Mouse (Mus musculus) cerebellum, postnatal 4 days (tissue): ENCODE data around the gene Id2.

Experiments used
- DNase-seq, 2 experiments: peaks; one replicate each; pipeline ENCODE4 v3.0.0; 2022; ENCODE audit warnings: low spot score in 2 of 2, mixed read lengths in 1 of 2

Id2 gene

DNA sequence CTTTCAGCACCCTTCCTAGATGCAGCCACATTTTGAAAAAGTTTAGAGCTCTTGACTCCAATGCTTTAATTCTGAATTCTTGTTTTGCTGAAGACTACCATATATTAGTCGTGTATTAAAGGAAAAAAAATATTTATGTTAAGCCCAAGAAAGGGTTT, at the start of gene Id2:
Gene Id2 (minus strand): TSS at position 89 of the 158 bp plus-strand sequence.
- DNase-seq, result no peak

DNA sequence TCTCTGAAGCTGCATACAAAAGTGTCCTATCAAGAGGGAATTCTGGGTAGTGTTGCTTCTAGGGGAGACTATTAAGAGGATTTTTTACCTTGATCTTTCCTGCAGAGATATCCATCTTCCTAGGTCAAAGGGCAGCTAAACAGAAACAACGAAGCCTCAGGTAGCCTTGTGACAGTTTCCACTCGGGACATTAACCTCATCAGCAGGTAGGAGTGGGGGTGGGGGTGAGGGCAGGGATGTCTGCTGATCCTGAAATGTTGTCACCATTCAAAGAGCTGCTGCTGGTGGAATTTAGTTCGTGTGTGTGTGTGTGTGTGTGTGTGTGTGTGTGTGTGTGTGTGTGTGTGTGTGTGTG, 48.4 kb upstream of the Id2 start:
- DNase-seq, result no peak

DNA sequence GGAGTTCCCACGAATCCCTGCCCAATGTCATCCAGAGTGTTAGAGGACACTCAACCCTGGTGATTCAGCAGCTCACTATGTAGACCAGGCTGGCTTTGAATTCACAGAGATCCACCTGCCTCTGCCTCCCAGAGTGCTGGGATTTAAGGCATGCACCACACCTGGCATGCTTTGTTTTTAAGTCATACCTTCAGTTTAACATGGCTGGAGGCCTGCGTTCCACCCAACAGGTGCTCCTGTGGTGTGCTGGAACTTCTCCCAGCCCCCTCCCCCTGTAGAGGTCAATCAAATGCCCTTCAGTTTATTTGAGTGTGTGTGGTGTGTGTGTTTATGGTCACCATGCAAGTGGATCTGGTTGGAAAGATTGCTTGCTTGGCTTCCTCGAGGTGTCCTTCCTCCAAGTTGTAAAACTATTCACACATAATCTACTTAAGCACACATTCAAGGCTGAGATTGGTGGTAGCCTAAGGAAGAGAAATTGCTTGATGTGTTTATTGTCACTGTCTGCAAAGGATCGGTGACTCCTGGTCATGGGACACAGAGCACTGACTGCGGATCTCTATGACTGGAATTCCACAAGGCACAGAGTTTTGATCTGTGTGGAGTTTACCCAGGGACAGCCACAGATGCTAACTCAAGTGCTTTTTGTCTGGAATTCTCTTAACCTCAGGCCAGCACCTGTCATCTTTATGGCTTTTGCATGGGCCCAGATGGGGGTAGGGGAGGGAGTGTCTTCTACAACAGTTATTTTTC, 47.8 kb upstream of the Id2 start:
- no peak for DNase-seq

DNA sequence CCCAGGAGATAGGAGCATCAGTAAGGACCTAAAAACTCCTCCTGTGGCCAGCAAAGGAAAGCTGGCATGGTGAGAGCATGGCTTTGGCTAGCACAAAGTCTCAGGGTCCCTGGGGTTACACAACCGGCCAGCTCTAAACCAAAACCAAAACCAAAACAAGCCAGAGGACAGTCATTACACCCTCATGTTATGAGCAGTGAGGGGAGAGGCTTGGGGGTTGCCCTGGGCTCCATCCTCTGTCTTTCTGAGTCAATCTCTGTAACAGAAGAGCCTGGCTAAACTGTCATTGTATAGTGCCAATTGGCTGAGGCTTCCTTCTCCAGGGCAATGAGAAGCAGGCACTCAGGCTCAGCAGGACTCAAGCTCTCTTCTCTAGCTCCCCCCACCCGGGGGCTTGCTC, 46.6 kb upstream of the Id2 start:
- no peak for DNase-seq

DNA sequence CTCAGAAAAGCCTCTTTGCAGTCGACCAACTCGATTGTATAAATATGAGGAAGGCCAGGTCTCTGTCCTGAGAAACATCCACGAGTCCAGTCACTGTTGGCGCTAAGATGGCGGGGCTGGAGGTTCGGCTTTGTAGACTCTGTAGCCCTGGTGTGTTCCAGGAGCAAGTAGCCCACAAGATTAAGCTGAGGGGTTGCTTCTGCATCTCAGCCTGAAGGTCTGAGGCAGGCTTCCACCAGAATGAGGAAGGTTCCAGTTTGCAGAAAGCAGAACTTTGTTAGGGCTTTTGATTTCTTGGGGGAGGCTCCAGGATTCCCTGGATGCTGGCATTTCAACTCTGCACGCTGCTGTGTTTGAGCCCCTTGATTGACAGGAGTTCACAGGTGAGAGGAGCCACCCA, 45.3 kb upstream of the Id2 start:
- no peak for DNase-seq

DNA sequence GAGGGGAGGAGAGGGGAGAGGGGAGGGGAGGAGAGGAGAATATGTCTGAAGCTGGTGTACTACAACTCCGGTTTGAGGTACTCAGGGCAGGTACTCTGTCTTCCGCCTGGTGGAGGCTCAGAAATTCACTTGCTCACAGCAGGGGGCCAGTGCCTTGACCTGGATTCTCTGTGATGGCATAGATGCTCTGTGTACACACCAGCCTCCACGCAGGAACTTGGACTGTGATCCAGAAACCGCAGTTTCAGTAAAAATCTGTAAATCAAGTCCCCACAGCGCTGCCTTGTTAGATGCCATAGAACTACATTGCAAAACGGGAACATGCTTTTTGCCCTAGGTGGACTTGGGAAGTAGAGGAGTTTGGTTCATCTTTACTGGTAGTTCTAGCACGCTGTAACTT, 44.4 kb upstream of the Id2 start:
- no peak for DNase-seq

DNA sequence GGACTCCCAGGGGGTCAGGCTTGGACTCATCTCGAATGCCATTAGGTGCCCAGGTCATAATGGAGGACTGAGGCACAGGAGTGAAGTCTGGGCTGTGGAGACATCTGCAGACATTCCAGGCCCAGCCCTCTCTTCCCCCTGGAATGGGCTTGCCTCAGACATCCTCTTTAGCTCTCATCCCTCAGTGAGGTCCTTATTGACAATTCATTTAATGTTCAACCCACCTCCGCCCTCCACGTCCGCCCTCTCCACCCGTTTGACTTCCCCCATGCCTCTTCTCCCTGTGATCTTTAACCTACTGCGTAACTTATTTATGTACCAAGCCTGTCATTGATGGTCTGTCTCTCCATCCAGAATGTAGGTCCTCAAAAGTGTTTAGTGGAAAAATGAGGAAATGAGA, 43.2 kb upstream of the Id2 start:
- no peak for DNase-seq

DNA sequence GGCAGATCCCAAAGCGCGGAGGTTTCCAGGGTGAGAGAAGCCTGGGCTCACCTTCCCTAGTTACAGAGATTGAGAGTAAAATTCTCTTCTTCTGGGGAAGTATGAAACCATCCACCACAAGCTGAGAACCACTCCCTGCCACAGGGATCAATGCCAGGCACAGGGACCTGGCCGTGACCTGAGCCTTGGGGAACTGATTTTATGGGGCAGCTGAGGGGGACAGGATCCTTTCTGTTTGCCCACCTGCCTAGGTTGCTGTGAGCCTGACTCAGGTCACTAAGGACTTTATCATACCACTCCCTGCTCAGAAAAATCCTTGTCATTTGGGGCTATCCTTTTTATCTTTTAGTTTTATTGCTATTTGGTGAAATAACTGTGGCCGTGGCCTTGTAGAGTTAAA, 41.7 kb upstream of the Id2 start:
- DNase-seq, result no peak

DNA sequence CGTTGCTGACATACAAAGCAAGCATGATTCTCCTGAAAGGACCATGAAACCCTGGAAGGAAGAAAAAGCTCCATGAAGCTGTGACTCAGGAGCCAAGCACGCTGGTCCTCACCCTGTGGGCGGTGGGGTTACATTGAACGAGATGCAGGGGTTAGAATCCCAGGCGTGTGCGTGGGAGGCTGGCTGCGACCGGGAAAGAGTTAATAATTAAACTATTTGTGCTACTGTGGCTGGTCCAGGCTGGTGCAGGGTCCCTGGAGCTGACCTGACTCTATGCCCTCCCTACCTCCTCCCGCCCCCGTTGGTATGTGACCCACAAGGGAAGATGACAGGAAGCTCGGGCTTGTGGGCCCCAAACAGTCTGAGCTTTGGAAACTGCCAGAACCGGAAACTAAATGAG, 35.1 kb upstream of the Id2 start:
- DNase-seq, result no peak

DNA sequence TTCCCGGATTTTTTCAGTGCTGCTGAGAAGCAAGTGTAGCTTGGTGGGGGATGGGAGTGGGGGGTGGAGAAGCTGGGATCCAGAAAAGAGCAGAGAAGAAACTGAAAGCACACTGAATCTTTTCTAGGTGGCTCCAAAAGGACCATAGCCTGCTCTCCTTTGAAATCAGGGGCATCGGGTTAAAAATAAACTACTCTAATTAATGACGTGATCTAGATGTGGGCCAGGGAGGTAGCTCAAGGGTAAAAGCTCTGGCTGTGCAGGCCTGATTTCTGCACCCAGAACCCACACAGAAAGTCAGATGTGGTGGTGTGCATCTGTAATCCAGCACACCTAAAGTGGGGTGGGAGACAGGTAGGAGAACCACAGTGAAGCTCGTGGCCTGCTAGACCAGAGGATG, 30.7 kb upstream of the Id2 start:
- DNase-seq, result no peak

DNA sequence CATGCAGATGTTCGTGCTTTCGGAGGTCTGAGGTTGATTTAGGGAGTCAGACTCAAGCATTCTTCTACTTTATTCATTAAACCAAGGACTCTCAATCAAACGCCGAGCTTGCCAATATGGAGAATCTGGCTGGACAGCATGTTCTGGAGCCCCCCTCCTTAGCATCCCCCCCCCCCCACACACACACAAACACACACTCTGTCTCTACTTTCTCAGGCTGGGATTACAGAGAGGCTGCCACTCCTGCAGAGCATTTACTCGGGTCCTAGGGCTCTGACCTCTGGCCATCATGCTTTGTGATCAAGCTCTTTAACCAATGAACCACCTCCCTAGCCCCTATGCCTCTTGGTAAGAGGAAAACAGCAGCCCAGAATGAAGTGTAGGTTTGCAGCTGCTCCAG, 29.3 kb upstream of the Id2 start:
- no peak for DNase-seq

DNA sequence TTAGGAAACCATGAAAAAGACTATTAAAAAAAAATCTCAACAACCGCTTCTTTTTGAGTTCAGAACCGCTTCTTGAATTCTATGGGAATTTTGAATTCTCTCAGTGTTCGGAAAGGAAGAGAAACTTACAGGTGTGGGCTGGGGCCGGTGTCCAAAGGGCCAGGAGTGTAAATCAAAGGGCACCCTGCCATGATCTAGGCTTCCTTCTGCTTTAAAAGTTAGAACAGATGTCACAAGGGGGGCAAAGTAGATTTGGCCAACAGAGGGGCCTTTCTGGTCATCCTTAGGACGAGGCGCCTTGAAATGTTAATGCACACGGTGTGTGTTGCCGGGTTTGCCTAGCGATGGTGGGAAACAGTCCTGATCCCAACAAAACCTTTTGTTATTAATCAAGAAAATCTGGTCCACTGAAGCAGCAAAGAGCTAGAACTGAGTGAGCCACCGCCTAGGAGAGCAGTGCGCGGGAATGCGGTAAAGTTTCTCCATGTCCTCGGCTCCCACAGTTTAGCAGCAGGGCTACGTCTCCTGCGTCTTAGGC, 28.4 kb upstream of the Id2 start:
- no peak for DNase-seq

DNA sequence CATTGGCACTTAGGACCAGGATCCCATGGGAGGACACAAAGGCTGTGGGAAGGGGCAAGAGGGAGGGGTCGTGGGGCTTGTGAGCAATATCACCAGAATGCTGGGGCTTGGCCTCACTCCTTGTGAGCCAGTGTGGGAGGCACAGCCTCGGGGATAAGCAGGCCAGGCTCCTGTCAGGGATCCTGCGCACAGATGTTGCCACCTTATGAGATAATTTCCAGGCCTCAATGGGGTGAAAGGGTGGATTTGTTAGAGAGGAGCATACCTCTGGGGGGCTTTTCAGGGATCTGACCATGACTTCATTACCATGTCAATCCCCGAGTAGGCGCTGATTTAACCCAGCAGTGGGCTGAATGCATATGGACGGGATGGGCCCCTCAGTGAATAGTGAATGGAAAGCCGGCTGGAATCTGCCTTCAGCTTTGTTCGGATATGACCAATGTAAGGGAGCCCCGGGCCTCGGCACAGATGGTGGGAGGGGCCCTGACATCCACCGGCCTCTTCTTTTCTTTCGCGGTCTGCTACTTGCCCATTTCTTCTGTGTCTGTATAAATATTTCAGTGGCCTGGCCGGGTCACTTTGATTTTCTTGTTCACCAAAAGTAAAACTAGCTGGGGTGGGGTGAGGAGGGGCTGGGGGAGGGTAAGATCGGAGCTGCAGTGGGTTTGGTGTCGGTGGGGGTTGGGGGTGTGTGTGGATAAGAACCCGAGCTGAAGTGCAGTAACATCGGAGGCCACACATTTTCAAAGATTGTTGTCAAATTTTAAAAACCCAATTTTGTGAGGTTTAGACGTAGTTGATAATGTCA, 27.7 kb upstream of the Id2 start:
- DNase-seq, result peak in 1 of 2 experiments; percentile 6

DNA sequence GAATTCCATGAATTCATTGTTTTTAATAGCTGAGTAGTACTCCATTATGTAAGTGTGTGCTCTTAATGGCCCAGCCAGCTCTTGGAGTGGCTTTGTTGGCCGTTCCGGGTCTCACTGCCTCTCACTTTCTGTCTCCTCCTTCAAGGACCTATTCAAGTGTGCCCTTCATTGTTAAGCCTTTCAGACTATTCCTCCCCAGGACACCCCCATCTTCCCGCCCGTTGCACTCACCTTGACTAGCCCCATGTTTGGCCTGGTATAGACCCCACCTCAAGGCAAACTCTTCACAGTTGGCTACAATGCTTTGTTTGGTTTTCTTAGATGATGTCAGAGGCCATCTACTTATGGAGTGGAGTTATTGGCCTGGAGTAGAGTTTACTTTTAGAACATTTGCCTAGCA, 23.8 kb upstream of the Id2 start:
- DNase-seq, result no peak

DNA sequence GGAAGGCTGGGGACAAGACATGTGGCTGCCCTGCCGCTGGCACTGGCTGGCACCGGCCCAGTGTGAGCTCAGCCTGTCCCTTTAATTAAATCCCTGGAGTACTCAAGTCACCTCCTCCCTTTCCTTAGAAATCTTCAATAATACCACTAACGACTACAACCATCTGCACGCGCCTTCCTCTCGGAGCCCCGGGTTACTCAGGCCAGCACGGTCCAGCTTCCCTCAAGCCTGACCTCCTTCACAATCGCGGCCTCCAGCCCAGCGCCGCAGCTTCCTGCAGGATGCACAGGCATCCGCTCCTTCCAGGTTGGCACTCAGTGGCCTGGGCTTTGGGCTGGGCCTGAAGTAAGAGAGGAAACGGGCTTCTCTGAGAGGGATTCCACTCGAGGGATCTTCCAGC, 22.3 kb upstream of the Id2 start:
- no peak for DNase-seq

DNA sequence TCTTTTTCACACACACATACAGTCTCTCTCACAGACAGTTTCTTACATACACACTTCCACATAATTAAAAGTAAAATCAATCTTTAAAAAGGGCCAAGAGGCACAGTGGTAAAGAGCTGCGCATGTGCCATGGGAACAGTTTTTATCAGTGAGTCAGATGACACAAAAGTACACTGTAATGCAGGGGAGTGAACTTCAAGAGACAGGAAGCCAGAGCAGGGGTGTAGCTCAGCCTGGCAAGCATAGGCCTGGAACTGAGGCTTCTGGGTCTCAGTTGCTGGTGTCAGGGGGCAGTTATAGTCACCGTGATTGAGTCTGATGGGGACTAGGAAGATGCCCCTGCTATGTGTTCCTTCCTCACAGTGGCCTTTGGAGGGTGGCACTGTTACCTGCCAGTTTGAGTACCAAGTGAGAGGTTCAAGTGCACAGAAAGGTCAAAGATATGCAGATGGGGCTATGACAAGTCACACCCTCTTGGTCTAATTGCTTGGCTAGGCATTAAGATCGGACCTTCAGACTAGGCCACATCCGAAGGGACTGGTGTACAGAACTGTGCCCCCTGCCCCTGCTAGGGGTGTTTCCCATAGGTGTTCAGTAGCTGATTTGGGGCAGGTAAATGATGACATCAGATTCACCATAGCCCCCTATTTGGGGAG, 21.0 kb upstream of the Id2 start:
- DNase-seq, result no peak

DNA sequence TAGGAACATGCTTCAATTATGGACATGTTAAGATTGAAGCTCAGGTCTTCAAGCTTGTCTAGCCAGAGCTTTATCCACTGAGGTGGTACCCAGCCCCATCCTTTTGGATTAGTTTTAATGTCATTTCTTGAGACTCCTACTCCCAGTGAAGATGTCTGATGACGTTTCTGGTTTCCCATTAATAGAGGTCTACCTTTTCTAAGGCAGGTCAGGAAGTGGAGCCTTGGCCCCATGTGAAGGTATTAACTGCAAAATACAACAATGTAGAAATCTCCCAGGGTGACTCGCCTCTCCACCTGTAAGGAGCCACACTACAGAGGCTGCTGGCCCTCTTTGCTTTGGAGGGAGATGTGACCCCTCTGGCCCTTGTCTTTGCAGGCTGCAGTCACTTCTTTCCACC, 19.2 kb upstream of the Id2 start:
- DNase-seq, result no peak

DNA sequence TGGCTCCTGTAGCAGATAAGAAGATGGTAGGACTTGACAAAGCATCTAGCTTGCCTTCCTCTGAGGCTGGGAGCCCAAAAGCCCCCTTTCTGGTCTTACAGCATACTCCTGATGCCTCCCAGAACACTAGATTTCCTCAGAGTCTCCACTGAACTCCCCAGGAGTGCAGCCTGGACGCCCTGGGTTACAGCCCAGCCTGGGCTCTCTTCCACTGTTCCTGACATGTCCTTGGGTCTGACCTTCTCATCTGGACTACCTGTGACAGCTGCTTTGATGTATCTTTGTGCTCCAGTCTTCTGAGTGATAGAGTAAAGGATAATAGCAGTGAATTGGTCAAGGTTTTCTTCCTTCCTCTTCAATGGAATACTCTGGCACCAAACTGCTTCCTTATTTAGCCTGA, 17.5 kb upstream of the Id2 start:
- DNase-seq, result no peak

DNA sequence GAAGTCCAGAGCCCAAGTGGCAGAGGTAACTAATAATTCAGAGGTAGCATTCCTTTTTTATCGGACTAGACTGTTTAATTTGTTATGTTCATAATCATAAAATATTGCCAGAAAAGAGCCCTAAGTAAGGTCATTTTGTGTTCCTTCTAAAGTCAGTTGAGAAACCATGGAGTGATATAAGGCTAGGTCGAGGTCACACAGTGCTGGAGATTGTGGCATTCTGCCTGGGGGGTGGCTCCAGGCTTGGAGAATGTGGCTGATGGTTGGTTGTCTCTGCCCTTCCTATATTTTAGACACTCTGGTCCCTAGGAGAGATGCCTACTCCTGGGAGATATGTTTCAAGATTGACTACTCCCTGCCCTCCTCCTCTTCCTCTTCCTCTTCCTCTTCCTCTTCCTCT, 16.4 kb upstream of the Id2 start:
- DNase-seq, result no peak

DNA sequence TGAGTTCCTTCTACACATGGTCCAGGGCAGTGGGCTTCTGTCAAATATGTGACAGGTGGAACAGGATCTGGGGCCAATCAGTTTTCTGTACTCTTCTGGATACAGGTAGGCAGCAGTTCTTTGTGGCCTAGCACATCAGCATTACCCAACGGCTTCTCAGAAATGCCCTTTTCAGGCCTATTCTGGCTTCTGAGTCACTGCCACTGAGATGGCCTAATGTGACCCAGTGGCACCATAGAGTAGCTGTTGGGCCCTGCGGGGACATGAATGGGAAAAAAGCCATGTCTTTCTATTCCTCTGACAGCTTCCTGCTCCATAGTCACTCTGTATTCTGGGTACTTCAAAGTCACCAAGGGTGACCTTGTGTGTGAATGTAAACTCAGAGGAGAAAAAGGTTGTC, 15.9 kb upstream of the Id2 start:
- DNase-seq, result no peak

DNA sequence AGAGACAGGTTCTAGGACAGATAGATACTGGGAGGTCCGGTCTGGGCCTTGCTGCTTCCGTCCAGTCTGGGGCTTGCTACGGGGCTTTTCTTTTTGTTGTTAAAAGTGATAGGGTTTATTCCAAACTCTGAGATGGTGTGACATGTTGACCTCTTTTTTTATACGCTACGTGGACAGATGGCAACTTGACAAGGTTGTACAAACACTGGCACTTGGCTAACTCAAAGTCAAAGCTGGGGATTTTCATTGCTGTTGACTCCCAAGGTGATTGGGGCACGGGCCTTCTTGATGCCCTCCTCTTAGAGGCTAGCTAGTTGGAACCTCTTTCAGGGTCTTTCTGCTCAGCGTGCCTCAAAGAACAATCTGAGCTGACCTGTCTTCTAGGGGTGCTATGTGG, 13.7 kb upstream of the Id2 start:
- DNase-seq, result no peak

DNA sequence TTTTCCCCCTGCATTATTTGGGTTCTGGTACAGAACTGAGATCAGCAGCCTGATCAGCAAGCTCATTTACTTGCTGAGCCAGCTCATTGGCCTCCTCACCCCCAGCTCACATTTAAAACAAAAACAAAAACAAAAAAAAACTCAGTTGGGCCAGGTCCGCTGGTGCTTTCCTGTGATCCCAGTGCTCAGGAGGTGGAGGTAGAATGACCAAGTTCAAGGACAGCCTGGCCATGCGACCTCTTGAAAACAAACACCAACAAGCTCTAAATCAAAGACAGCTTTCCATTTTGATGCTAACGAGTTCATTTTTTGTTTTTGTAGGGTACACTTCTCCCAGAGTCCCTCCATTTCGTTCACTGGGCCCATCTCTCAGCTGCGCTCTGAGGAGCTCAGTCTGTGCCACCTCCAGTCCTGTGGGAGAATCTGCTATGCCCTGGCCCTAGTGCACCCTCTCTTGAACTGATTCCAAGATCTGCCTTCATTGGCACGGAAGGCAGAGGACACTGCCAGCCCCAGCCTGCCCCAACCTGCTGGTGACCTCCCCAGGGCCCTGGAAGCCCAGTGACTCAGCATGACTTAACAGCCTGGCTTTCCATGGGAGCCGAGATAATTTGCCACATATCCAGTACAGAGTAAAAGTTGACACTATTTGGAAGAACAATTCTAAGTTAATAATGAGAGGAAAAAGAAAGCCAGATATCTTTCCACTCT, 13.2 kb upstream of the Id2 start:
- DNase-seq, result no peak

DNA sequence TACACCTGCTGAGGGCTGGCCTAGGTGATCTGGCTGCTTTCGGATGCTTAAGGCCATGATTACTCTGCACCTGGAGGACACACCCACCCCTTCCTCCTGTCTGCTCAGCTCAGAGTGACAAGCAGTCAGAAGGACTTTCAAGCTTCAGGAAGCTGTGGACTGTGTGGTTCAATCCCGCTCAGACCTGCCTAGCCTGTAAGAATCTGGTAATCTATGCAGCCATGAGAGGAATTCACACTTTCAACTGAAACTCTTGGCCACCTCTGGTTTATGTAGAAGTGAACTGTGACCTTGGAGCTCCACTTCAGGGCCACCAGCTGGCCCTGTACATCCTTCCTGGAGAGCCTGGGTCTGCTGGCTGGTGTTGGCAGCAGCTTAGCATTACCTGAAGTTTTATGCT, 11.9 kb upstream of the Id2 start:
- DNase-seq, result no peak
